Mouse (Mus musculus) ZHBTc4 (cell line): Measurements from ENCODE around the gene Paqr9.

Experiments used
- DNase-seq: peaks from one replicate; pipeline ENCODE4 v3.0.0-alpha.2; 2011; ENCODE audit warnings: low read depth, low spot score

The Paqr9 gene

DNA sequence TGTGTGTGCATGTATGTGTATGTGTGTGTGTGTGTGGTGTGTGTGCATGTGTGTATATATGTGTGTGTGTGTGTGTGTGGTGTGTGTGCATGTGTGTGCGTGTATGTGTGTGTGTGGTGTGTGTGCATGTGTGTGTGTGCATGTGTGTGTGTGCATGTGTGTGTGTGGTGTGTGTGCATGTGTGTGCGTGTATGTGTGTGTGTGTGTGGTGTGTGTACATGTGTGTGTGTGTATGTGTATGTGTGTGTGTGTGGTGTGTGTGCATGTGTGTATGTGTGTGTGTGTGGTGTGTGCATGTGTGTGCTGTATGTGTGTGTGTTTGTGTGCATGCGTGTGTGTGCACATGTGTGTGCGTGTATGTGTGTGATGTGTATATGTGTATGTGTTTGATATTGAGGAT lies 14.9 kb upstream of the Paqr9 start:
- no peak for DNase-seq

- peak; percentile 46 for DNase-seq
These were observed 12.8 kb upstream of the Paqr9 start for GRCm38 (mm10) chr9:95546679-95547078.

DNA sequence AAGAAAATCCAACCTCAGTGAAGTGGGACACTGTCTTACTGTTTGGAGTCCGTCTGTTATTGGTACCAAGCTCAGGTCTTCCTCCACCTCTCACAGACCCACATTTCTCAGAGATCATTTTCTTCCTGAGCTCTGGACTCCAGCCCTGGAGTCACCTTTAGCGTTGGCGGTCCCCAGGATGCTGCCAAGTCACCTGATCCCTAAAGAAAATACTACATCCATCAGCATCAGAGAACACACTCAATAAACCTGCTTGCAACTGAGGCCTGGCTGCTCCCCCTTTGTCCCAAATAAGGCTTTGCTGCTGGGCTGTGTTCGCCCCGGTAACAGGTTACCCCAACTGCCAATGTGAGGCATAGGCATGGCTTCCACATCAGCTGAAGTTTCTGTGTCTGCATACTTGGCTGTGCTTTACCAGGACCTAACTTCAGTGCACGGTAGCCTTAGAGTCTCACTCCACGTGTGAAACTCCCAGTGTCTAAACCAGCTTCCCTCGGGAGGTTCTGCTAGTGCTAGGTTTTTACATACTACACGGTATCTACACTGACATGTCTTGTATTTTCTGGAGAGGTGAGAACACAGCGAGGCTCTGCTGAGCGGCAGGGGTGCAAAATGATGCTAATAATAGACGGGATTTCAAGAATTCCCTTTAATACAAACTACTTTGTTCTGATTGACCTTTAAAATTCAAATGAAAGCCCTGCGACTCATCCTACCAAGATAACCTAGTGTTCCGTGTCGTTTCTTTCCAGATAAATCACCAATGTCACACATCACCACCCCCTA lies 9.6 kb upstream of the Paqr9 start:
- no peak for DNase-seq

- DNase-seq, result no peak
These were observed 8.3 kb upstream of the Paqr9 start for GRCm38 (mm10) chr9:95550856-95551774.

GRCm38 (mm10) chr9:95552175-95552705 lies 7.2 kb upstream of the Paqr9 start:
- no peak for DNase-seq

- DNase-seq, result no peak
These were observed 4.9 kb upstream of the Paqr9 start for GRCm38 (mm10) chr9:95554231-95555221.

- DNase-seq, result no peak
These were observed 4.2 kb upstream of the Paqr9 start for GRCm38 (mm10) chr9:95555233-95555740.

- DNase-seq, result no peak
These were observed 3.4 kb upstream of the Paqr9 start for GRCm38 (mm10) chr9:95556067-95556512.

GRCm38 (mm10) chr9:95557722-95558121 lies 1.7 kb upstream of the Paqr9 start:
- DNase-seq, result no peak

GRCm38 (mm10) chr9:95558726-95559058 lies 765 bp upstream of the Paqr9 start:
- DNase-seq, result no peak

- DNase-seq, result peak; percentile 76
These were observed 679 bp downstream of the Paqr9 start for GRCm38 (mm10) chr9:95559936-95560735.

DNA sequence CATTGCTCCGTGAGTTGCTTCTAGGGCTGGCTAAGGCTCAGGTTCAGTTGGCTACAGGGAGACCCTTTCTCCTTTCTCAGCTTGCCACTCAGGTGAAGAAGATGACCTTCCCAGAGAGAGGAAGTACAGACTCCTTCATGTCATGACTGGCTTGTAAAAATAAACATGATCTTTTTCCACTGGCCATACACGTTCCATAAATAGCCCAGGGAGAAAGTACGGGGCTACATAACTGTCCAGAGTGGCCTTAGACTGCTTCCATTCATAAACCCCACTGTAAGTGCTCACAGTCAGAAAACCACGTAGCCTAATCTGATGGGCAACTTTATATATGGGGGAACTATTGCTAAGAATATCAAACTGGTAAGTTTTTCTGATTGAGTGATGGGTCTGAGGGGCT lies 4.6 kb downstream of the Paqr9 start:
- no peak for DNase-seq

DNA sequence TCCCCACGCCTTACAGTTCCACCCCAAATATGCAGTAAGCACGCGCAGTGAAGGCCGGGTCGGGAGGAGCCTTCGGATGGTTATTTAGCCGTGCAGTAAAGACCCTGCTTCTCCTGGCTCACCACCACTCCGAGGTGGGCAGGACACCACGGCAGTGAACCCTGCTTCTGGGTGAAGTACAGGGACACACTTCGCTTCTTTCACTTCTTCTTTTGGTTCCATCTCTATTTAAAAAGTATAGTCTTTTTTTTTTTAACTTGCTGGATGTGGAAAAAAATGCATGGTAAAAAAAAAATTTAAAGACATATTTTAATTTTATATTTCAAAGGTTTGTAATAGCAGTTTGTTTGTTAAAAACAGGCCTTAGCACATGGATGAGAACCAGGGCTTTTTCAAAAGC lies 6.9 kb downstream of the Paqr9 start:
- DNase-seq, result no peak

DNA sequence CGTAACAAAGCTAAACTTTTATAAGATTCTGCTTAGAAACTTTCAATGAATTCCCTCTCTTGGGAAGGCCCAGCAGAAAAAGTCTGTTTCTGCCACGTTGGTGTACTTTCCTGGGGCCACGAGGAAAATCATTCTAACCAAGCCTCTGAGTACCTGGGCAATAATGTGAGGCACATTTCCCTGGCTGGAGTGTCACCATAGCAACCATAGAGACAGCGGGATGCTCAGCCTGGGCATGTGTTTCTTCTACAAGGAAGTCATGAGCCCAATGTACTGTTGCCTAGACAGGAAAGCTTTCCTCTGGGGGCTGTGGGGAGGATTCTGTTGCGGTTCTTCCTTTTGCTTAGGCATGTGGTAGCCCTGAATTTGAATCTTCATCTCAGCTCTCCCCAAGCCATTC lies 7.5 kb downstream of the Paqr9 start:
- peak; percentile 38 for DNase-seq

DNA sequence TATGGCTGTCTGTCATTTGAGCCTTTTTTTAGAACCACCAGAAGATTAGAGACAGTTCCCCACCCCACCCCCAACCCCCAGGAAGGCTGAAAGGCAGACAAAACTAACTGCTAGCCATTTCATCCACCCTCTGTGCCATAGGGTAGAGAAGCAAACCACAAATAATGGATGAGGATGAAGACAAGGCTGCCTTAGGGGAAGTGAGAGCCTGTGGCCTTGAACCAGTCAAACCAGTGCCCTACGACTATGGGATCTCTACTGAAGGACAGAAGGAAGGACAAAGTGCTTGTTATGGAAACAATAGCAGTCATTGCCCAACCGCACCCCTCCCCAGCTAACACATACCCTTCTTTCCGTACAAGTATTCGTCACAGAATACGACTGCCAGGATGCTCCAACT lies 9.8 kb downstream of the Paqr9 start:
- peak; percentile 57 for DNase-seq

GRCm38 (mm10) chr9:95569966-95570365 lies 10.5 kb downstream of the Paqr9 start:
- no peak for DNase-seq

- DNase-seq, result no peak
These were observed 11.1 kb downstream of the Paqr9 start for GRCm38 (mm10) chr9:95570604-95571003.

- no peak for DNase-seq
These were observed 12.0 kb downstream of the Paqr9 start for GRCm38 (mm10) chr9:95571494-95571893.

DNA sequence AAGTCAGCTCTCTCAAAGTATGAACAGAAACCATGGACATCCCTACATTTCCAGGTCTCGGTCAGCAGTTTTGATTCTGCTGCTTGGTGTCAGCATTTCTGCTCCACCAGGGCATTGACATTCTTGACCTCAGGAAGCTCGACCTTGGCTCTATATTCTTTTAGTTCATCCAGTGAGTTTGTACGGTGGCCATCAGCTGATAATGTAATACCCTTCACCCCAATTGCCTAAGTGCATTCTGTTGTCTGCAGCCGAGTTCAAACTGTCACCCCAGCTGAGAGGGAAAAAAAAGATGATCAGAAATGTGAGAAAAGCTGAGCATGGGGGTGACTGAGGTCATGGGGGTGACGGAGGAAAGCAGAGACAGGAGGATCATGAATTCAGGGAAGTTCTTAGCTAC lies 13.1 kb downstream of the Paqr9 start:
- DNase-seq, result no peak

GRCm38 (mm10) chr9:95574116-95574515 lies 14.7 kb downstream of the Paqr9 start:
- no peak for DNase-seq
